Mouse (Mus musculus) mouse trophoblast stem cell (cell line): Measurements from ENCODE around the gene Nup210.

Source experiments
- in situ Hi-C, 2 experiments: fragments of 300-500 bp; cut with MseI, MboI; formaldehyde crosslinking; loops; 2 replicates in 1 of 2; 3 replicates in 1 of 2; pipeline ENCODE4 v1.15.1; 2025

The Nup210 gene

DNA sequence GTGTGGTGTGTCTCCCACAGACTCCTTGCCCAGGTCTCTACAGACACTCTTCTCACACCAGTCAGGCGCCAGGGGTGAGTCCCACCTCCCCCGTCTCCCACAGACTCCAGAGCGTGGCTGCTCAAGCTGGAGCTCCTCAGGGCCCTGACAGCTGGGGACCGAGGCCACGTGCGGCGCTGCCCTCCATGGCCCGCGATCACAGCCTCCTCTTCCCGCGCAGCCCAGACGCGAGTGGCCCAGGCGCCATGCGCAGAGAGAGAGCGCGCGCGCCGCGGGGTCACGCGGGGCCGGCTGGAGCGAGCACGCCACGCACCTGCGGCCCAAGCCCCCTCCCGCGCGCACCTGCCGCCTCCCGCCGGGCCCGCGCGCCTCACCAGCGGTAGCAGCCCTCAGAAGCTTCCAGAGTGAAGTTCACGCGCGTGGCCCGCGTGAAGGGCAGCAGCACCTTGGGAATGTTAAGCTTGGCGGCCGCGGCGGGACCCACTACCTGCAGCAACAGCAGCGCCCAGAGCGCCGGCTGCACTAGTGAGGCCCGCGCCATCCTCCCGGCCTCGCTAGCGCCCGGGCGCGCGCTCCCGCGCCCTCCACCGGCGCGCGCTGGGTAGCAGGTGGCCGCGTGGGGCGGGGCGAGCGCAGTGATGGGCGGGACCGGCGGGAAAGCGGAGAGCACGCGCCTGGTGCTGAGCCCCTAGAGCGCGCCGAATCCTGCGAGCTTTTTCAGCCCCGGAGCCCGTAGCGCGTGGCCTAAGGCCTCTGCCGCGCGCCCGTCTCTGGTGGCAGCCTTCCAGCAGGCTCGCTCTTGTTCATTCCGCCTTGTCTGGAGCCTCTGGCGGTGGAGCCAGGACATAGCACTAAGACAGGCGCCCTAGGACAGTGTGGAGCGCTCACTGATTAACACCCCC lies at the start of gene Nup210:
Gene Nup210, minus strand, starts transcription at position 586 of the 902 bp plus-strand sequence.
- in situ Hi-C loops = no loop called here

DNA sequence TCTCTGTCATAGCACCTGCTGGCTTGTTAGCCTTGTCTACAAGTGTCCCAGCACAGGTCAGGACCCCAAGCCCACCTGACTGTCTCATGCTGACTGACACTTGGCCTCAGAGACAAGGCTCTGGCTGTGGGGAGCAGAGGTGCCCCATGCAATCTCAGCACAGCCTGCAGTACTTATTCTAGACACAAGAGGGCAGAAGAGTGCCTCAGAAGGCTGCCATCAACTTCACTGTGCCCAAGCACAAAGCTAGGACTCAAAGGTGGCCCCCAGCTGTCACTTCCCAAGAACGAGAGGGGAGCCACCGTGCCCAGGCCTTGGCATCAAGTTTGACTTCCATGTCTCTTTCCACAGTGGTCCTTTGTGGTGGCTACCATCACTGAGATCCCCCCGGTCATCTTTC lies 48.6 kb upstream of the Nup210 start:
- in situ Hi-C loops = no loop called here

DNA sequence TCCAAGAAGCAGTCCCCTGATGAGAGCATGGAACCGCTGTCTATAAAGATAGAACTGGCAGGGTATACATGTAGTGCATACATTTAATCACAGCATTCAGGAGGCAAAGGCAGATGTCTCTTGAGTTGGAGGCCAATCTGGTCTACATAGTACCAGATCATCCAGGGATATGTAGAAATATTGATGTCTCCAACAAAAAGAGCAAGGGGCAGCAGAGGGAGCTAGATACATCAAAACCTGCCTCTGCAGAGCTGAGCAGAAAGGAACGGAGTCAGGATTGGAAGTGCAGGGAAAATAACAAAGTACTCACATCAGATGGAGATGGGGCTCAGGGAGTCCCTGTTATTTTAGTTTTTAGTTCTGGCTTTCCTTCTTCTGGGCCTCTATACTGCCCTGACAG lies 48.0 kb upstream of the Nup210 start:
- in situ Hi-C loops = loop anchor here in 1 of 2 experiments (5.0 kb wide), 2 partner anchors 113 to 243 kb away; no protein-coding TSS in a partner anchor

DNA sequence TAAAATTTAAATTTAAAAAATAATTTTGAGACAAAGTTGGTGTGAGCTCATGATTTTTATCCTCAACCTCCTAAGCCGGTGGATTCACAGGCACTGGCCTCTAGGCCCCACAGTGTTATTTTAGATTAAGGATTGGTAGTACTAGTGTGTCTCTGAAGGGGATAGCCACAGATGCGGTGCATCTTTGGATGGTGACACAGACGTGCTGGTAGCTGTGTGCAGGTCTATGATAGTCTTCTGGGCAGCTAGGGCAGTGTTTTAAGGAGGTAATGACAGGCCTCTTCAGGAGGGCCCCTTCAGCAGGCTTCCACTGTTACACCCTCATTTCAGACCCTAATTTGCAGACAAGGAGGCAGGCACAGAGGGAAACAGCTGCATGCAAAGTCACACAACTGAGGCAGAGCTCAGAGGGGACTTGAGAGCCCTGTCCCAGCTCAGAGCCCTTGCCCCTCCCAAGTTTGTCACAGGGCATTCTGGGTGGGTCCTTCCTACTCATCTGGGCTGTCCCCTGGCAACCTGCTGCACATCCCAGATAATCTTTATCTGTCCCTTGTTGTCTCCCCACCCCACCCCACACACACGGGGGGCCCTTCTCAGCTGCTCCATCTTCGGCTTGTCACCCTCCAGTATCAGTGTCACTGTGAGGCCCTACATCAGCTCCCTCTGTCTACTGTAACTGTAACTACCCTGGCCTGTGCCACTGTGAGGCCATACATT lies 46.7 kb upstream of the Nup210 start:
- in situ Hi-C loops = loop anchor here in 1 of 2 experiments (5.0 kb wide), 2 partner anchors 114 to 244 kb away; no protein-coding TSS in a partner anchor

DNA sequence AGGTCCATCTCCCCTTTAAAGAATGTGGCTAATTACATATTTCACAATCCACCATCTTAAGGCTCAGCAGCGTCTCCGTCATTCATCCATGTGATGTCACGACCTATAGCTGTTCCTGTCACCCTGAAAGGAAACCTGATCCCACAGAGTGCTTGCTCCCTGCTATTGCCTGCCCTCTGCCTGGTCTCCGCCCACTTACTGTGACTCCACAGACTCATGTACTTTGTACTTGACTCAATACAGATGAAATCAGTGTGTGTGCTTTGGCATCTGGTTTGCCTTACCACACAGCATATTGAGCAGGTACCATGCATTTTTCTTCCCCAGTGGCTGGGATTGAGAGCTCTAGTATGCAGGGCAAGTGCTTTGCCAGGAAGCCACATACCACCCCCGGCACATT lies 45.7 kb upstream of the Nup210 start:
- in situ Hi-C loops = loop anchor here in 1 of 2 experiments (5.0 kb wide), 2 partner anchors 115 to 245 kb away; no protein-coding TSS in a partner anchor

DNA sequence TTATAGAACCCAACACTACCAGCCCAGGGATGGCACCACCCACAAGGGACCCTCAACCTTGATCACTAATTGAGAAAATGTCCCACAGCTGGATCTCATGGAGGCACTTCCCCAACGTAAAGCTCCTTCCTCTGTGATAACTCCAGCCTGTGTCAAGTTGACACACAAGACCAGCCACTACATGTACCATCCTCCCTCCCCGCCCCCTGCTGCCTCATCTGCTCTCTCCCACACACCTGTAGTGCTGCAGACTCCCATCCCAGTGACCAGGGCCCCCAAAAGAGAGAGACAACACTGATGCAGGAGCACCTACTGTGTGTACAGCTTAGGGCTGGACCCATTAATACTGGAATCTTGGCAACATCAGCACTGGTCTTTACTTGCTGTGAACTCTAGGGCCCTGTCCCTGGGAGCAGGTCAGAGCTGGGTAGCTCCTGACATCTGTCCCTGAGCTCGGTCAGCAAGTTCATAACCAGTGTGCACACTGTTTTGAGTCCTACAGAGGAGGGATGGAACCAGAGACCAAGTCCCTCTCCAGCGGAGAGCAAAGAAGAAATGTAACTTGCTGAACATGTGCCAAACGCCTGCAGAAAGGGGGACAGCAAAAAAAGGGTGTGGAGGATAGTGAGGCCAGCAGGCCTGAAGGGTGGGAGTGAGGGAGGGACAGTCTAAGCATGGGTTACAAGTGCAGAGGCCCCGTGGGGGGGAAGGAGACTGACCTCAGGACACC lies 45.0 kb upstream of the Nup210 start:
- in situ Hi-C loops = loop anchor here in 1 of 2 experiments (5.0 kb wide), 2 partner anchors 116 to 246 kb away; no protein-coding TSS in a partner anchor

DNA sequence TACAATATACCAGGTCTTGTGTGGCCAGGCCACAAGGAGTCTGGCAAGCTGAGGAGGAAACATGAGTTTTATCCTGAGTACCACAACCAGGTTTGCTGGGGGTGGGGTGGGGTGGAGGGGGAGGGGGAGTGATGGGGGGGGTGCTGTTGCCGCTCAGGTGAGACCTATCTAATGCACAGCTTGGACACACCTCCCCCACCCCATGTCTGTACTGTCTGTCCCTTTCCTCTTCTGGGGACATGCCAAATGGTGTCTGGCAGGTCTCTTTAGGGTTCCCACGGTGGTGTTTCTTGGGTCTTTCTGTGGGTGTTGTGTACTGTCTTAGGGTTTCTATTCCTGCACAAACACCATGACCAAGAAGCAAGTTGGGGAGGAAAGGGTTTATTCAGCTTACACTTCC lies 44.3 kb upstream of the Nup210 start:
- in situ Hi-C loops = loop anchor here in 1 of 2 experiments (5.0 kb wide), 2 partner anchors 116 to 246 kb away; no protein-coding TSS in a partner anchor

DNA sequence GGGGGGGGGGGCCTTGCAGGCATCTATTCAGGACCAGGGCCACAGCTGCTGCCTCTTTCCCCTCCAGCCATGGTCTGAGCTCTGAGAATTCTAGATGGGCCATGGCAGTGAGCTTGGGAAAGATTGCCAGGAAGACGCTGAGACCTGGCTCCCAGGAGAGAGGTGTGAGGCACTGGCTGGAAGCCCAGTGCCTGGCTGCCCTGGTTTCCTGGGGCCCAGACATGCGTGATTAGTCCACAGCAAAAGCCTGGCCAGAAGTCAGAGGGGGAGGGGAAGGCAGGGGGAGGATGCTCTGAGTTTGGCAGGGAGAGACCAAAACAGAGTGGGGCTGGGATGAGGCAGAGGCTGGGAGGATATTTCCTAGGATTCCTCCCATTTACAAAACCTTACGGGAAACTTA lies 43.8 kb upstream of the Nup210 start:
- in situ Hi-C loops = loop anchor here in 1 of 2 experiments (5.0 kb wide), 2 partner anchors 117 to 247 kb away; no protein-coding TSS in a partner anchor

DNA sequence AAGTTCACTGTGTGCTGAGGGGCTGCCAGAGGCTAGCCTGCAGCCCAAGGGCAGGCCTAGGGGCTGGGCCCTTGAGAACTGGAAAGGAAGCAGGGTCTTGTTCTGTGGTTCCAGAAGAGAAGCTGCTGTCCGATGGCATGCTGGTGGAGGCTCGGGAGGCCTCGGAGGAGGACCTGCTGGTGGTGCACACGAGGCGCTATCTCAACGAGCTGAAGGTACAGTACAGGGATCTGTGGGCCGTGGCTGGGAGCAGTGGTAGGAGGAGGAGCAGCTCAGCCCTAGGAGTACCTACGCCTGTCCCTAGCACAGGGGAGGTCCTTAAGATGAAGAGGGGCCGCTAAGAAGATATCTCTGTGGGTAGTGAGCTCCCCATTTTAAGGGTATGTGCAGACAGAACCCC lies 42.4 kb upstream of the Nup210 start:
- in situ Hi-C loops = no loop called here

DNA sequence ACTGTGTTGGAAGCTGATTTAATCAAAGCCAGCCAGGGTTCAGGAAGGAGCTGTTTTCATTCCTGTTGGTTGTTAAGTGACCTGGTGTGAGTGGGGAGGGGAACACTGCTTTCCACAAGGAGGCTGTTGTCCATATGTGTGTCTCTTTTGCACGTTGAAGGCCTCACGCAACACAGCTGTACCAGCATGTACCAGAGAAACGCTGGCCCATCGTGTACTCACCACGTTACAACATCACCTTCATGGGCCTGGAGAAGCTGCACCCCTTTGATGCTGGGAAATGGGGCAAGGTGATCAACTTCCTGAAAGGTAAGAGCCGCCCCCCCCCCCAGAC lies 40.6 kb upstream of the Nup210 start:
- in situ Hi-C loops = no loop called here

DNA sequence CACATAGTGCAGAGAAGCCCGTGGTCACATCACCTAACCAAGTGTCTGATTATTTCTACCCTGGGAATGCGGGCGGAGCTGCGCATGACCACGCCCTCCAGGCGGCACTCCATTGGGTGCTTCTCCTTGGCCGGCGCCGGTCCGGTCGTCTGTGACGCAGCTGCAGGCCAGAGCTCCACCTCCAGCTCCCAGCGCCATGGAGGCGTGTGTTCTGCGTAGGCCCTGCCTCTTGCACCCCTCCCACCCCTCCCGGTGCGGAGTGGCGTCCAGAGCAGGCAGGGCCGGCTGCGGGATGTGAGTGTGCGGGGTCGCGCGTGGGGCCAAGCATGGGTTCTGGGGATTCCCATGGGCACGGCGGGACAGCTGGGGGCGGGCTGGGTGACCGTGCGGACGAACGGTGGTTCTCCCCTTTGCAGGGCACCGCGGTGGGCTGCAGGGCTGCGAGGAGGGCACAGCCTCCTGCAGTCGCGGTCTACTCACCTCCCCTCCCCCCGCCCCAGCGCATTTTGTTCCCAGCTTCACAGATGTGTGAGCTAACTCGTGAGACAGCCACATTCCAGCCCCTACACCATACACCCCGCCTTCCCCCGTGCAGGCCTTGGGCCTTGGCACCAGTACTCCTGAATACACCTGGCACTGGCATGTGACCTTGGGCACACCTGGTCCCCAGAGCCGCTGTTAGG lies 40.1 kb upstream of the Nup210 start, which contains the start of gene Hdac11:
Gene Hdac11, plus strand, starts transcription at position 112 of the 683 bp plus-strand sequence.
- in situ Hi-C loops = no loop called here

DNA sequence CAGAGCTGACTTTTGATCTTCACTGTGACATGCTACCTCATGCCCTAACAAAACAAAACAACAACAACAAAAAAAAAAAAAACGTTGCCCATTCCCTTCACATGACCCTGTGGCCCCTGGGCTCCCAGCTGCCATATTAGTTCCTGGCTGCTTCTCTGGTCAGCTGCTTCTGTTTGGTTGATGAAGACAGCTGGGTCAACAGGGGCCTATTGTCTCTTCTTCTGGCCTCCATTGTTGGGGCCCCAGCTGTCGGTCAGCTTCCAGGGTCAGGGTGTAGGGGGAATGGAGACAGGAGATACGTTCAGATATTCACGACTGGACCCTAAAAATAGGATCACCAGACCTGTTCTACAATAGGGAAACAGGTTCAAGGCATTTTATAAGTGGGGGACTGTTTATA lies 39.4 kb upstream of the Nup210 start:
- in situ Hi-C loops = no loop called here

DNA sequence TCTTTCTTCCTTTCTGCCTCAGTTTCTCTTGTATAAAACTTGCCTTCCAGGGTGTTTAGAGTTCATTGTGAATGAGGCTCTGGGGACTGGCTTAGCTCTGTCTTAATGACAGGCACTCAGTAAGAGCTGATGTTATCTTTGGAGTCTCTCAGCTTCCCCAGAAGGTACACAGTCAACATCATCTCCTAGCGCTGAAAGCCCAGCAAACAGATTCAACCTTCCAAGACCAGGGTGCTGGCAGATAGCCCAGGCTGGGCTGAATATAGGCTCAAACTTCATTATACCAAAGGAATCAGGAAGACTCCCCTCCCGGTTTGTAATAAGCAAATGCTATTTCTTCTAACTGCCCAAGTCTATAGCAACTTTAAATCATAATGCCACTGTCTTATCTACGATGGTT lies 38.7 kb upstream of the Nup210 start:
- in situ Hi-C loops = no loop called here

DNA sequence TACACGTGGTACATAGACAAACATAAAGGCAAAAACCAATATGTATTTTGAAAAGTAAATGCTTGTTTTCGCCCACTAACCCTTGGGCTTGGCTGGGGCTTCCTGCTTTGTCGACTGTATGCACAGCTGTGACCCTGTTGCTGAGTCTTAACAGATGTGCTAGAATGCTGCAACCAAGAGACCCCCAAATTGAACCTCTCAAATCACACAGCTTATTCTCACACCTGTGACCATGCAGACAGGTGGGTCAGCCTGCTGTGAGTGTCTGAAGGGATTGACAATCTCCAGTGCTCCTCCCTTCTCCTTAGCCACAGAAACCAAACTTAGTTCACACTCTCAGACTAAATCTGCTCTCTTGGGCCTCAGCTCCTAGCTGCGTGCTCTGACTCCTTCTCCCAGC lies 38.1 kb upstream of the Nup210 start:
- in situ Hi-C loops = no loop called here

DNA sequence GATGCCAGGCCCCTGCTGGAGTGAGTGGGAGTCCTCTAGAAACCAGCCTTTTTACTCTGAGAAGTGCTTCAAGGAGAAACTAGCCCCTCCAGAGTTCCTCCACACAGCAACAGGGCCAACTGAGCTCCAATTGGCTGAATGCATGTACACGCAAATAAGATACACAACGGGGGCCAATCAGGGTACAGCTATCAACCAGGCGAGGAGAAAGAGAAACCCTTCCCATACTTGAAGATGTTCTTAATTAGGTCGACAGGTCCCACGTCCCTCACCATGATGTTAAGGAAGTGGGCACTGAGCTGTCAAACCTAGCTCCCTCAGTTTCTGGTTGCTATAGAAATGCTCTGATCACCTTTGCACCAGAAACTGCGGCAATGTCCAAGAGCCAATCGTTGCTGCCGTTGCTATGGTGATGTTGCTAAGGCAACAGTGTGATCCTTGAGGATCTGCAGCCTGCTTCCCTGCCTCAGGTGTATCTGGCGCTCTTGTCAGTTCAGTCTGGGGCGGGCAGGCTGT lies 37.0 kb upstream of the Nup210 start:
- in situ Hi-C loops = no loop called here

DNA sequence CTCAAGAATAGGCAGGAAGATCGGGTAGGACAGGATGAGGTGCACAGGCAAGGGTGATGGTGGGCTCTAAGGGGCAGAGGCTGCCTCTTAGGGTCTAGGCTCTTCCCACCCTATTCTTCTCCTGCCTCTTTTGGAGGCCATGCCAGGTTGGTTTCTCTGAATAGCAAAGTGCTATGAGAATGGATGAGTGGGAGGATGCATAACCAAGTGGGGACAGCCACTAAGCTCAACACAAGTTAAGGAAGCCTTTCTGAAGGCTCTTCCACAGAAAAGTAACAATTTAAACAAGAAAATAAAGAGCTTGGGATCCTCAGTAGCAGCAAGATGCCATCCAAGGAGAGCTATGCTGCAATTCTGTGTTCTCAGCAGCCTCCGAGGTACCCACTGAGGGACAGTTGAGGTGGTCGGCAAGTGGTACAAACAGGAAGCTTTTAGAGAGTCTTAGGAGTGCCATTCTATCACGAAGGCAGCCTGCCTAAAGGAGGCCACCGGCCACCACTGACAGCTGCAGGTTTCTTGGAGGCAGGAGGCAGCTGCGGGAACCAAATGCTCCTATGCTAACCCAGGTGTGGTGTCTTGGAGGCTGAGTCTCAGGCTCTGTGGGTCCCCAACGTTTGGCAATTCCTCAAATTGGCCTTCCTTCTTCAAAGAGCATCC lies 36.4 kb upstream of the Nup210 start:
- in situ Hi-C loops = no loop called here

DNA sequence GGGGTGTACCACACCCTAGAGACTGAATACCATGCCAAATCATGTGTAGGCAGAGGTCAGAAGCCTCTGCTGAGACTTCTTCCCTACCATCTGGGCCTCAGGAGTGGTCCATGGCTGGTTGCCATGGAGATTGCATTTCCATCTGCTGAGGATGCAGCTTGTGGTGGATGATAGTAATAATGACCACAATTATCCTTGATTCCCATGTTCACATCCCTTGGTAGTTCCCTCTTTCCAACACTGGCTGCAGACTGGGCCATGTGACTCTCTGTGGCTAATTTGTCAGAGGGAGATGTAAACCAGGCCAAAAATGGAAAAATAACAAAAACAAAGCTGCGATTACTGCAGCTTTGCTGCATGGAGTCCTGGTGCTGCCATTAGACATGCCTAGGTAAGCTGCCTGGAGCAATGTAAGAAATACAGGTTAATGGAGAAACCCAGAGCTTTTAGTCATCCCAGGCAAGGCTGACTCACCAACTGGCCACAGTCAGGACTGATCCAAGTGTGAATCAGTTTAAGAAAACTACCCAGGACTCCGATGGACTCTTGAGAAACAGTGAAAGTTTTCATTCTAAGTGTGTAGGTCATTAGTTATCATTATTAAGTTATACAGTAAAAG lies 30.6 kb upstream of the Nup210 start:
- in situ Hi-C loops = no loop called here

DNA sequence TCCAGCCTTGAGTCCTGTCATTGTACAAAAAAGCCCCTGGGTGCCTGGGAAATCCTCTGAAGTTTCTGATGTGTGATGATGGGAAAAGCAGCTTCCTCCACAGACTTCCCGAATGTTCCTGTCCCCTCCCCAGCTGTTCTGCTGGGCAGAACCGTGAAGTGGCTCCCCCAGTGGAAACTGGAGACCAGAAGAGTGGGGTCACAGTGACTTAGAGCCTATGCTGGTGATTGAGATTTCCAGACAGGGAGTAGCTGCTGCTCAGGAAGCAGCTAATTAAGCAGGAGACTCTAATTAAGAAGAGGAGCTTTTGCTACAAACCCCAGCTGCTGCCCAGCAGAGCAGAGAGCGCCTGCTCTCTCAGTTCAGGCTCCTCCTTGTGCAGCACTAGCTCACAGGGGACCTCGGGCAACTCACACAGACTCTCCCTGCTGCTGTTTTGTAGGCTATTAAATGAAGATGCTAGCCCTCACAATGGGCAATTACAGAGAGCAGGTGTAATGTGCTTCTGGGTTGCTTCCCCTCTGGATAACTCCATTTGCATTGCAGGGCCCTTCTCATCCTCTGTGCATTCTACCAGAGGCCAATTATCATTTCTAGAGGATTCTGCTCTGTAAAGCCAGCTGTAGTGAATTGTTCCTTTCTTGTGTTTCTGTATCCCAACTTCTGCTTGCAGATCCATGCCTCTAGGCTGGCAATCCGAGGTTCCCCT lies 30.0 kb upstream of the Nup210 start:
- in situ Hi-C loops = no loop called here

DNA sequence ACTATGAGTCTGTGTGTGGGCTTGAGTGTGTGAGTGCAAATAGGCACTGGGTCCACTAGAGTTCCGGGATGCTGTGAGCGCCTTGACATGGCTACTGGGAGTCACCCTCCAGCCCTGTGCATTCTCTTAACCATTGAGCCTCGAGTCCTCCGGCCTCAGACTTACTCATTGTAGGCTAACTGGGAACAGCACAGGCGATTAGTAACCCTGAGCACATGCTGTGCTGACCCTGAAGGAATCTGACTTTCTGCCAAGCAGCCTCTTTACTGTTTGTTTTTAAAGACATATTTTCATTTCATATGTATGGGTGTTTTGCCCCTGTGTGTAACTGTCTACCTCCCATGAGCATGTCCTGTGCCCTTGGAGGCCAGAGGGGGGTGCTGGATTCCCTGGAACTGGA lies 28.9 kb upstream of the Nup210 start:
- in situ Hi-C loops = no loop called here
